Mouse (Mus musculus) MEL (cell line): ENCODE results near the gene Siae. TPM values are rescaled to one million over a fixed set of nuclear protein-coding genes. Genes with fewer than 3 reads are reported as not detected.

Experiments
- DNase-seq: peaks from one replicate; pipeline ENCODE4 v3.0.0; 2011; ENCODE audit warnings: low read depth, low spot score
- H3K27ac ChIP-seq: 2 replicates; pipeline ENCODE4 v1.5.1; 2012; ENCODE audit warnings: low read depth, mild to moderate bottlenecking, control low read depth, low read length, moderate library complexity; ENCODE audit not compliant: control insufficient read depth
- H3K27me3 ChIP-seq, 2 experiments: fragments of 150-350 bp in 1 of 2; sonication (generic) in 1 of 2; 2 replicates each; pipeline ENCODE4 v1.6.1; 2012; ENCODE audit warnings: low read length in 2 of 2, mild to moderate bottlenecking in 2 of 2, improper control_type of control experiment in 1 of 2, moderate library complexity in 1 of 2; ENCODE audit not compliant: insufficient read depth in 2 of 2, control insufficient read depth in 1 of 2
- H3K36me3 ChIP-seq, 2 experiments: 2 replicates each; pipeline ENCODE4 v1.6.1; 2012 to 2014; ENCODE audit warnings: low read length in 2 of 2, improper control_type of control experiment in 1 of 2, inconsistent platforms in 1 of 2, mild to moderate bottlenecking in 1 of 2; ENCODE audit not compliant: insufficient read depth in 2 of 2, control insufficient read depth in 1 of 2
- H3K4me1 ChIP-seq, 2 experiments: fragments of 150-350 bp in 1 of 2; sonication (generic) in 1 of 2; 2 replicates each; pipeline ENCODE4 v1.6.1; 2012; ENCODE audit warnings: low read length in 2 of 2, improper control_type of control experiment in 1 of 2, mild to moderate bottlenecking in 1 of 2; ENCODE audit not compliant: insufficient read depth in 2 of 2, control insufficient read depth in 1 of 2
- H3K4me3 ChIP-seq, 2 experiments: fragments of 150-350 bp in 1 of 2; sonication (generic) in 1 of 2; 2 replicates each; pipeline ENCODE4 v1.5.1; 2012; ENCODE audit warnings: low read depth in 2 of 2, low read length in 2 of 2, mild to moderate bottlenecking in 2 of 2, moderate library complexity in 2 of 2, control low read depth in 1 of 2, improper control_type of control experiment in 1 of 2; ENCODE audit not compliant: control insufficient read depth in 1 of 2, insufficient read depth in 1 of 2
- H3K79me2 ChIP-seq: 2 replicates; pipeline ENCODE4 v1.6.1; 2012; ENCODE audit warnings: mild to moderate bottlenecking, low read length, moderate library complexity; ENCODE audit not compliant: control insufficient read depth, poor library complexity, insufficient read depth
- H3K9ac ChIP-seq: 2 replicates; pipeline ENCODE4 v1.6.1; 2012; ENCODE audit warnings: low read depth, mild to moderate bottlenecking, control low read depth, low read length, moderate library complexity; ENCODE audit not compliant: control insufficient read depth, poor library complexity, severe bottlenecking
- H3K9me3 ChIP-seq: fragments of 150-350 bp; sonication (generic); replicated peaks from 2 replicates; pipeline ENCODE4 v1.6.1; 2012; ENCODE audit warnings: mild to moderate bottlenecking, low read length, improper control_type of control experiment, moderate library complexity; ENCODE audit not compliant: insufficient read depth
- E2F4 ChIP-seq: IDR thresholded peaks from 2 replicates; pipeline ENCODE4 v1.6.1; 2011; ENCODE audit warnings: low read depth, low read length, improper control_type of control experiment, borderline replicate concordance
- ELF1 ChIP-seq: IDR thresholded peaks from 2 replicates; pipeline ENCODE4 v1.6.1; 2014; ENCODE audit warnings: low read depth, mild to moderate bottlenecking, inconsistent platforms, low read length, improper control_type of control experiment, moderate library complexity
- EP300 ChIP-seq, 2 experiments: IDR thresholded peaks; 2 replicates each; pipeline ENCODE4 v1.6.1; 2011; ENCODE audit warnings: improper control_type of control experiment in 2 of 2, low read length in 2 of 2, low read depth in 1 of 2, mild to moderate bottlenecking in 1 of 2
- HCFC1 ChIP-seq: IDR thresholded peaks from 2 replicates; pipeline ENCODE4 v1.6.1; 2012; ENCODE audit warnings: low read depth, mild to moderate bottlenecking, inconsistent platforms, low read length, improper control_type of control experiment, moderate library complexity
- KAT2A ChIP-seq: conservative IDR thresholded peaks from 2 replicates; pipeline ENCODE4 v1.6.1; 2012; ENCODE audit warnings: low read depth, low read length, improper control_type of control experiment, inconsistent platforms
- MAZ ChIP-seq: IDR thresholded peaks from 2 replicates; pipeline ENCODE4 v1.6.1; 2012; ENCODE audit warnings: low read depth, mild to moderate bottlenecking, inconsistent platforms, low read length, improper control_type of control experiment
- MYB ChIP-seq: IDR thresholded peaks from 2 replicates; pipeline ENCODE4 v1.6.1; 2011; ENCODE audit warnings: mild to moderate bottlenecking, low read depth, low read length, improper control_type of control experiment
- MYC ChIP-seq: IDR thresholded peaks from 2 replicates; pipeline ENCODE4 v1.6.1; 2011; ENCODE audit warnings: low read depth, mild to moderate bottlenecking, low read length, improper control_type of control experiment, moderate library complexity
- NELFE ChIP-seq: IDR thresholded peaks from 2 replicates; pipeline ENCODE4 v1.6.1; 2011; ENCODE audit warnings: low read depth, low read length, improper control_type of control experiment
- NRF1 ChIP-seq: IDR thresholded peaks from 2 replicates; pipeline ENCODE4 v1.6.1; 2014; ENCODE audit warnings: low read depth, mild to moderate bottlenecking, inconsistent platforms, low read length, improper control_type of control experiment, moderate library complexity; ENCODE audit not compliant: poor library complexity, insufficient read depth, severe bottlenecking
- POLR2AphosphoS2 ChIP-seq: IDR thresholded peaks from 2 replicates; pipeline ENCODE4 v1.6.1; 2011; ENCODE audit warnings: low read length, improper control_type of control experiment
- POLR2AphosphoS5 ChIP-seq: IDR thresholded peaks from 2 replicates; pipeline ENCODE4 v1.6.1; 2012; ENCODE audit warnings: low read depth, borderline replicate concordance, mild to moderate bottlenecking, inconsistent platforms, low read length, moderate library complexity, mixed read lengths
- RAD21 ChIP-seq: IDR thresholded peaks from 2 replicates; pipeline ENCODE4 v1.6.1; 2011; ENCODE audit warnings: mild to moderate bottlenecking, low read depth, low read length, improper control_type of control experiment
- RCOR1 ChIP-seq: IDR thresholded peaks from 2 replicates; pipeline ENCODE4 v1.6.1; 2012; ENCODE audit warnings: low read depth, mild to moderate bottlenecking, inconsistent platforms, low read length, improper control_type of control experiment
- SIN3A ChIP-seq: IDR thresholded peaks from 2 replicates; pipeline ENCODE4 v1.6.1; 2012; ENCODE audit warnings: low read length, improper control_type of control experiment, inconsistent platforms
- SMC3 ChIP-seq: IDR thresholded peaks from 2 replicates; pipeline ENCODE4 v1.6.1; 2011; ENCODE audit warnings: low read depth, low read length, improper control_type of control experiment
- TAL1 ChIP-seq: IDR thresholded peaks from 2 replicates; pipeline ENCODE4 v1.6.1; 2012; ENCODE audit warnings: mild to moderate bottlenecking, inconsistent platforms, low read length, moderate library complexity, mixed read lengths
- TCF12 ChIP-seq: IDR thresholded peaks from 2 replicates; pipeline ENCODE4 v1.6.1; 2014; ENCODE audit warnings: low read depth, mild to moderate bottlenecking, inconsistent platforms, low read length, improper control_type of control experiment, moderate library complexity
- UBTF ChIP-seq: IDR thresholded peaks from 2 replicates; pipeline ENCODE4 v1.6.1; 2012; ENCODE audit warnings: low read depth, mild to moderate bottlenecking, inconsistent platforms, low read length, improper control_type of control experiment, moderate library complexity, borderline replicate concordance; ENCODE audit not compliant: insufficient read depth
- USF1 ChIP-seq: IDR thresholded peaks from 2 replicates; pipeline ENCODE4 v1.6.1; 2014; ENCODE audit warnings: low read depth, mild to moderate bottlenecking, inconsistent platforms, low read length, improper control_type of control experiment, moderate library complexity
- ZC3H11A ChIP-seq: IDR thresholded peaks from 2 replicates; pipeline ENCODE4 v1.6.1; 2012; ENCODE audit warnings: low read depth, mild to moderate bottlenecking, inconsistent platforms, low read length, improper control_type of control experiment
- ZNF384 ChIP-seq: IDR thresholded peaks from 2 replicates; pipeline ENCODE4 v1.6.1; 2012; ENCODE audit warnings: low read depth, mild to moderate bottlenecking, inconsistent platforms, low read length, improper control_type of control experiment
- polyA plus RNA-seq, 2 experiments: library from polyadenylated mRNA; stranded (reverse) in 1 of 2; unstranded in 1 of 2; fragments of >175 nt in 1 of 2; fragments of >200 nt in 1 of 2; gene quantifications; 2 replicates each; pipeline versions ENCODE4 v1.2.1 to v1.2.4; 2012; ENCODE audit warnings: low replicate concordance in 2 of 2, low read depth in 1 of 2; ENCODE audit not compliant: insufficient read length in 2 of 2, insufficient read depth in 1 of 2, missing spikeins in 1 of 2
- total RNA-seq: library from RNA; depleted of rRNA; stranded (reverse); fragments of 300-350 nt; gene quantifications from 2 replicates; pipeline ENCODE4 v1.2.3, GENCODE M21; 2012

The Siae gene
- total and polyA plus RNA-seq, 3 experiments, result 4.9 to 9.2 TPM; not detected in 1

DNA sequence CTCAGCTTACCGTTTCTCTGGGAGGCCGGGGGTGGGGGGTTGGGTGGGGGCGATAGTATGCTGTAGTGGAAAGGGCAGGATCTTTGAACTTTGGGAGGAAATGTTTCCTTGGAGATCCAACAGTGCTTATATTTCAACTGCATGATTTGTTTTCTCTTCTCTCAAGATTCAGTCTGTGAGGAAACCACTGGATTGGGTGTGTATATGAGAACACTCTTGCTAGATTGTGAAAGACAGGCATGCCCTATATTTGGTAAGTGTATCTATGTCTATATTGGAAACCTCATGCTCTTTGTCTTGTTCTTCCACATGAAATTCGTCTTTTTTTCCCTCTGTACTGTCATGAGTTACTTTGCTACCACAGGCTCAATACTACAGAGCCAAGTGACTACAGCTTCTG, 114.2 kb downstream of the Siae start:
- no peak overlapping the region for H3K9ac ChIP-seq
- H3K4me1 ChIP-seq, result peaks cover 22 to 32% of the 10 kb centered on the region in 2 experiments
- H3K79me2 ChIP-seq, result no peaks in the 10 kb centered on the region
- no peak overlapping the region for H3K4me3 ChIP-seq
- H3K27me3 ChIP-seq, result no peaks in the 10 kb centered on the region; a peak in 1 of 4 replicates
- DNase-seq, result no peak
- peaks cover 0 to 20% of the 10 kb centered on the region in 2 experiments; a peak in 2 of 4 replicates for H3K36me3 ChIP-seq
- no peak overlapping the region for H3K27ac ChIP-seq
- no peaks in the 10 kb centered on the region for H3K9me3 ChIP-seq
- TF ChIP-seq MAZ, result no peak
- TF ChIP-seq RAD21, result no peak
- no peak for TF ChIP-seq NRF1
- no peak for TF ChIP-seq USF1
- TF ChIP-seq POLR2AphosphoS2, result no peak
- no peak for TF ChIP-seq UBTF
- no peak for TF ChIP-seq E2F4
- no peak for TF ChIP-seq MYC
- no peak for TF ChIP-seq TAL1
- TF ChIP-seq MYB, result no peak
- no peak for TF ChIP-seq SMC3

DNA sequence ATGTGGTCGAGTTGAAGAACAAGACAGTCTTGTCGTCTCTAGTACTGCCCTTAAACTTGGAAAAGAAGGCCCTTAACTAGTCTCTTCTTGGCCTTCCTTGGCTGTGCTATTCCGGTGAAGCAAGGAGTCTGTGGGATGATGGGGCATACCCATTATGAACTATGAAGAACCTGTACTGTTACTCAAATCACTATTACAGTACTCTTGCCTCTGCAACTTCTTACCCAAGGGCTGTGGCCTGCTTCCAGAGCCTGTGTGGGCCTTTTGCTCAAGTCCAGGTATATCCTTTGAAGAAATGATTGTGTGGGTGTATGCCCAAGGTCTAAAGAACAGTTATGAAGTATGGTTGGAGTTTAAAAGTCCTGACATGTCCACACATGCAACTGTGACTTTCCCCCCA, 114.8 kb downstream of the Siae start:
- no peak overlapping the region for H3K4me3 ChIP-seq
- no peaks in the 10 kb centered on the region for H3K79me2 ChIP-seq
- TF ChIP-seq SIN3A, result no peak
- no peak for TF ChIP-seq MAZ
- TF ChIP-seq NRF1, result no peak
- no peak for TF ChIP-seq TAL1
- TF ChIP-seq ELF1, result no peak
- no peak for TF ChIP-seq ZC3H11A
- TF ChIP-seq UBTF, result no peak
- no peak for TF ChIP-seq EP300 (IDR thresholded peaks at IDR 0.05; ENCODE audit: low read depth in 1 of 2, low read length in 2 of 2)
- no peak for TF ChIP-seq MYB
- no peak for TF ChIP-seq USF1
- TF ChIP-seq ZNF384, result no peak
- TF ChIP-seq TCF12, result no peak
- TF ChIP-seq POLR2AphosphoS5, result no peak
- no peak for TF ChIP-seq HCFC1
- no peak for TF ChIP-seq NELFE
- no peak for TF ChIP-seq POLR2AphosphoS2
- no peak for TF ChIP-seq RCOR1
- TF ChIP-seq MYC, result no peak
- TF ChIP-seq RAD21, result no peak
- TF ChIP-seq KAT2A, result no peak
- no peaks in the 10 kb centered on the region for H3K9me3 ChIP-seq
- H3K27ac ChIP-seq, result no peak overlapping the region
- no peak for DNase-seq
- no peaks in the 10 kb centered on the region; a peak in 1 of 4 replicates for H3K27me3 ChIP-seq
- no peak overlapping the region for H3K9ac ChIP-seq
- H3K4me1 ChIP-seq, result peaks cover 22 to 32% of the 10 kb centered on the region in 2 experiments
- H3K36me3 ChIP-seq, result peaks cover 0 to 20% of the 10 kb centered on the region in 2 experiments; a peak in 2 of 4 replicates
